Mouse (Mus musculus) small intestine, adult 2 months (tissue): ENCODE measurements around the gene Dnajc15. TPM values are rescaled to one million over a fixed set of nuclear protein-coding genes. Genes with fewer than 3 reads are reported as not detected.

ENCODE experiments used
- H3K27ac ChIP-seq: fragments of 200-500 bp; 2 replicates; pipeline ENCODE4 v1.5.1; 2012; ENCODE audit warnings: low read depth, low read length, control low read depth, inconsistent platforms; ENCODE audit not compliant: insufficient read depth
- H3K27me3 ChIP-seq: fragments of 200-500 bp; 2 replicates; pipeline ENCODE4 v1.6.1; 2012; ENCODE audit warnings: mild to moderate bottlenecking, moderate library complexity, low read length, inconsistent platforms; ENCODE audit not compliant: control insufficient read depth, insufficient read depth
- H3K36me3 ChIP-seq: fragments of 200-500 bp; 2 replicates; pipeline ENCODE4 v1.6.1; 2012; ENCODE audit warnings: mild to moderate bottlenecking, low read length, control low read depth, inconsistent platforms; ENCODE audit not compliant: control insufficient read depth, insufficient read depth
- H3K4me1 ChIP-seq: fragments of 200-500 bp; 2 replicates; pipeline ENCODE4 v1.6.1; 2012; ENCODE audit warnings: low read length, inconsistent platforms, mixed read lengths; ENCODE audit not compliant: control insufficient read depth, insufficient read depth, insufficient read length
- H3K4me3 ChIP-seq: fragments of 200-500 bp; 2 replicates; pipeline ENCODE4 v1.5.1; 2012; ENCODE audit warnings: low read depth, mild to moderate bottlenecking, control low read depth, inconsistent platforms, low read length, moderate library complexity
- CTCF ChIP-seq: fragments of 200-500 bp; IDR thresholded peaks from 2 replicates; pipeline ENCODE4 v1.5.1; 2012; ENCODE audit warnings: low read depth, mild to moderate bottlenecking, control low read depth, inconsistent platforms, low read length, moderate library complexity, mixed read lengths; ENCODE audit not compliant: insufficient replicate concordance, insufficient read length; ENCODE audit errors: extremely low read depth
- POLR2A ChIP-seq: fragments of 200-500 bp; IDR thresholded peaks from 2 replicates; pipeline ENCODE4 v1.6.1; 2012; ENCODE audit warnings: low read depth, mild to moderate bottlenecking, control low read depth, inconsistent platforms, low read length, moderate library complexity
- WGBS: fragments of 180-500 bp; shearing (Covaris S2); methylation state at CpG from one replicate; pipeline ENCODE4 v1.1.7; 2018; 5-methylcytosine and 5-hydroxymethylcytosine counted together
- polyA plus RNA-seq: library from polyadenylated mRNA; depleted of rRNA; stranded (reverse); fragments of >200 nt; gene quantifications from 2 replicates; pipeline ENCODE4 v1.2.3, GENCODE M21; 2012; rRNA removed

Dnajc15 gene
- polyA plus RNA-seq, result 3.0 and 4.8 TPM in 2 replicates

GRCm38 (mm10) chr14:77874304-77875241 is at the start of gene Dnajc15:
TSS of gene Dnajc15 (minus strand) at chr14:77875125.
- Histone ChIP-seq H3K27me3 (no peaks in the 10 kb centered on the region), H3K36me3 (no peaks in the 10 kb centered on the region), H3K4me1 (no peaks in the 10 kb centered on the region), H3K27ac (no peak within 1 kb of the TSS; the same call in 1 of the 2 replicates), H3K4me3 (peak within 1 kb of the TSS; percentile 98)
- under 1% methylated on average over 44 of the region's 44 CpGs for WGBS
- TF ChIP-seq CTCF (no peak), POLR2A (no peak)

GRCm38 (mm10) chr14:77923076-77923865 is 48.3 kb upstream of the Dnajc15 start:
- Histone ChIP-seq H3K36me3 (peaks cover 6% of the 10 kb centered on the region; the same call in 1 of the 2 replicates), H3K27ac (no peak overlapping the region), H3K4me1 (no peaks in the 10 kb centered on the region), H3K27me3 (no peaks in the 10 kb centered on the region), H3K4me3 (no peak overlapping the region)
- no peak for TF ChIP-seq POLR2A
- no peak for TF ChIP-seq CTCF
- 75% methylated on average over 6 of the region's 6 CpGs for WGBS

GRCm38 (mm10) chr14:77921641-77922040 is 46.7 kb upstream of the Dnajc15 start:
- WGBS, result 86% methylated on average over 8 of the region's 8 CpGs
- Histone ChIP-seq H3K27me3 (no peaks in the 10 kb centered on the region), H3K36me3 (peaks cover 6% of the 10 kb centered on the region; the same call in 1 of the 2 replicates)

GRCm38 (mm10) chr14:77915776-77916175 is 40.9 kb upstream of the Dnajc15 start:
- 93% methylated on average over 5 of the region's 5 CpGs for WGBS
- no peak for TF ChIP-seq CTCF
- TF ChIP-seq POLR2A, result no peak
- H3K27ac ChIP-seq, result no peak overlapping the region

More at GRCm38 (mm10) chr14:77921641-77922040, 46.7 kb upstream of the Dnajc15 start:
- Histone ChIP-seq H3K4me3 (no peak overlapping the region), H3K4me1 (no peaks in the 10 kb centered on the region), H3K27ac (no peak overlapping the region)
- TF ChIP-seq CTCF, result no peak
- TF ChIP-seq POLR2A, result no peak

GRCm38 (mm10) chr14:77906586-77906985 is 31.7 kb upstream of the Dnajc15 start:
- 44% methylated on average over 5 of the region's 5 CpGs for WGBS
- no peak for TF ChIP-seq CTCF
- TF ChIP-seq POLR2A, result no peak
- no peak overlapping the region for H3K4me3 ChIP-seq

More at GRCm38 (mm10) chr14:77915776-77916175, 40.9 kb upstream of the Dnajc15 start:
- Histone ChIP-seq H3K4me3 (no peak overlapping the region), H3K27me3 (no peaks in the 10 kb centered on the region), H3K36me3 (peaks cover 2% of the 10 kb centered on the region; the same call in 1 of the 2 replicates), H3K4me1 (no peaks in the 10 kb centered on the region)

GRCm38 (mm10) chr14:77905466-77905865 is 30.5 kb upstream of the Dnajc15 start:
- 14% methylated on average over 5 of the region's 5 CpGs for WGBS
- no peak for TF ChIP-seq POLR2A
- TF ChIP-seq CTCF, result no peak
- no peak overlapping the region for H3K27ac ChIP-seq
- H3K27me3 ChIP-seq, result no peaks in the 10 kb centered on the region
- peak overlapping the region; percentile 43 for H3K4me3 ChIP-seq
- peaks cover 17% of the 10 kb centered on the region; the same call in 1 of the 2 replicates for H3K4me1 ChIP-seq
- H3K36me3 ChIP-seq, result no peaks in the 10 kb centered on the region

More at GRCm38 (mm10) chr14:77906586-77906985, 31.7 kb upstream of the Dnajc15 start:
- Histone ChIP-seq H3K36me3 (no peaks in the 10 kb centered on the region), H3K27ac (no peak overlapping the region), H3K27me3 (no peaks in the 10 kb centered on the region), H3K4me1 (peaks cover 17% of the 10 kb centered on the region; the same call in 1 of the 2 replicates)
